Mouse (Mus musculus) spleen, adult 12 weeks (tissue): ENCODE measurements around the gene Ccl27b.
"Not testable (repeated sequence)": the region's sequence is repeated elsewhere in the genome, so short reads cannot be mapped to it uniquely, and the experiment has no call there.

Experiments
- DNase-seq: peaks from one replicate; pipeline ENCODE4 v3.0.0; 2022; ENCODE audit warnings: low spot score

Ccl27b gene

GRCm38 (mm10) chr4:42654951-42655350 is at the start of gene Ccl27b:
Ccl27b (plus strand) TSS chr4:42655251.
- not testable (repeated sequence) for DNase-seq

- DNase-seq = not testable (repeated sequence)
Measured at GRCm38 (mm10) chr4:42611895-42612294, 43.2 kb upstream of the Ccl27b start, which contains the start of gene Gm10591. Gm10591 (plus strand) TSS chr4:42612195.

- not testable (repeated sequence) for DNase-seq
Measured at GRCm38 (mm10) chr4:42629419-42629818, 25.6 kb upstream of the Ccl27b start, which contains the start of gene Gm2564. Gm2564 (plus strand) TSS chr4:42629719.

- DNase-seq = not testable (repeated sequence)
Measured at GRCm38 (mm10) chr4:42661793-42662192, 6.7 kb downstream of the Ccl27b start, which contains the start of gene Il11ra2. Il11ra2 (minus strand) TSS chr4:42661893.

GRCm38 (mm10) chr4:42675415-42675814 is 20.4 kb downstream of the Ccl27b start:
- not testable (repeated sequence) for DNase-seq

GRCm38 (mm10) chr4:42679365-42679764 is 24.3 kb downstream of the Ccl27b start:
- not testable (repeated sequence) for DNase-seq

GRCm38 (mm10) chr4:42680374-42681356 is 25.6 kb downstream of the Ccl27b start:
- not testable (repeated sequence) for DNase-seq

- DNase-seq = not testable (repeated sequence)
Measured at GRCm38 (mm10) chr4:42681473-42682182, 26.6 kb downstream of the Ccl27b start.

GRCm38 (mm10) chr4:42682183-42682524 is 27.1 kb downstream of the Ccl27b start:
- not testable (repeated sequence) for DNase-seq
